Mouse (Mus musculus) heart, adult 8-10 months (tissue): ENCODE measurements around the gene Eri3. TPM values are rescaled to one million over a fixed set of nuclear protein-coding genes. Genes with fewer than 3 reads are reported as not detected.

Experiments
- DNase-seq: peaks from one replicate; pipeline ENCODE4 v3.0.0; 2022; ENCODE audit warnings: low spot score
- total RNA-seq, 4 experiments: library from RNA; stranded (reverse); gene quantifications; 2 replicates each; pipeline ENCODE4 v1.2.4; 2022

Eri3 gene
- total RNA-seq, 4 experiments from 2014 or later: 85.6 to 111 (median 98.8) TPM

DNA sequence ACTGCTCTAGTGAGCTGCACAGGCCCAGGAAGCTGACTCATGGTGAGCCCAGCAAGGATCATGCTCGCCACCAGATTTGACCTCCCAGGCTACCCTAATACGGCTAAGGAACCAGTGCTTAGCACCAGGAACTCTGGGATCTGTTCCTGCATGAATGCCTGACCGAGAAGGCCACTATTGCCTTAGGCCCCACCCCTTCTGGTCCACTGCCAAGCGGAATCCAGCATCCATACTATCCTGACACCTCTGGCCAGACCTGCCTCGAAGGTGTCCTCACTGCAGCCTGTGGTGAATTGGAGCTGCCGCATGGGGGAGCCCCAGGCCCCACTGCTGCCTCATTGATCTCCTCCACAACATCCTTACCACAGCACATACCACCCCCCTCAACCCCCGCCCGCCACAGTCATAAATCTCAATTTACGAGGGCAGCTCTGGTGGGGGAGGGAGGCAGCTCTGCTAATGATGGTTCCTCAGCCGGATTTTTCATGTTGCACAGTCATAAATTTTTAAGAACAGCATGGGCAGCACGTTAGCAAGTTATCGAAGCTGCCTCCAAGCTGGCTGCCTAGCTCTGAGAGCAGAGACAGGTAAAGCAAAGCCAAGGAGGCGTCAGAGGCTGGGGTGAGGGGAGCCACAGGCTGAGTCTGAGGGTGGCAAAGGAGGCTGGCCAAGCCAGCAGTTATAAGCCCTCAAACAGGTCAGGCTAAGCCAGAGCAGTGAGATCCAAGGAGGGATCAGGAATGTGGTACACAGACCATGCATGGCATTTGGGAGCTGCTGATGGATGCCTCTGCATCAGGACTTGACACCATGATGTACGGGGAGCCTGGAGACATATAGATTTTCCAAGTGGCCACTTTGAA, 108.6 kb downstream of the Eri3 start:
- DNase-seq: no peak

DNA sequence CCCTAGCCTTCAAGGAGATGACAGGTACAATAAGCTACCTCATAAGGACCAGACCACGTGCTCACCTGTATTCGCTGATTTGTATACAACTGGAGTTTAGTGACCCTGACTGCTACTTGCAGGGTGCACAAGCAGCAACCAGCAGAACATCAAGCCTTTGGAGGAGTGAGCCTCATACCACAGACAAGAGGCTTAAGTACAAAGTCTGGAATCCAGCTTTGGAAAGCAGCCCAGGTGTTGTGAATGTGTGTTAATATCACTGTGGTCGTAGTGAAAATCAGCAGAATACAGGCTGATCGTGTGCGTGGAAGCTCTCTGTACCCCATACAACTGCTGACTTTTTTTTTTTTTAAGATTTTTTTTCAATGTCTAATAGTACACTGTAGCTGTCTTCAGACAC, 109.8 kb downstream of the Eri3 start:
- DNase-seq: no peak

DNA sequence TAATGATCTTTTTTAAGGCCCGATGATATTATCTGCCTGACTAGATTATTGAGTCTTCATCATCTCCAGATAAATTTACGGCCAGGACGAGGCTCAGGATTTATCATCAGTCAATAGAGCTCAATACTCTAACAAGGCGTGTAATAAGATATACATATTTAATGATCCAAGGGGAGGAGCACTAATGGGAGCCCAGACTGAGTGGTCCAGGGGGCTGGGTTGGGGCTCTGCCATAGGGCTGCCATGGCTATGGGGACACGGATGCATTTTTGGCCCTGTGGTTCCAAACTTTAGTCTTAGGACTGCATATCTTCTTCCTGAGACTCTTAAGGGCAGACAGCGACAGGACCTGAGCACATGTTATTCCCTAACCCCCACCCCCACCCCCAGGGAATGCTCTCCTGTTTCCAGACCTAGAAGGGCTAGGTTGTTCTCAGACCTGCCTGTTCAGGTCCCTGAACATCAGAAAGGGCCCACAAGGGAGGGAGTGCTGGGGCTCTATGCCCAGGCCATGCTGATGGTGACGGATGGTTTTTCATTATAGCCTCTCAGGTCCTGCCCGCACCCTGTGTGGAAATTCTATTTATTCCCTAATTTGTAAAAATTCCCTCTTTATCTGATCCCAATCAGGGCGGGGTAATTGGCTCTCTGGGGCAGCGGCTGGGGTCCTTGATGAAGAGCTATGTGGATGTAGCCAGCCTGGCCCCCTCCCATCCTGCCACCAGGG, 114.4 kb downstream of the Eri3 start:
- no peak for DNase-seq

DNA sequence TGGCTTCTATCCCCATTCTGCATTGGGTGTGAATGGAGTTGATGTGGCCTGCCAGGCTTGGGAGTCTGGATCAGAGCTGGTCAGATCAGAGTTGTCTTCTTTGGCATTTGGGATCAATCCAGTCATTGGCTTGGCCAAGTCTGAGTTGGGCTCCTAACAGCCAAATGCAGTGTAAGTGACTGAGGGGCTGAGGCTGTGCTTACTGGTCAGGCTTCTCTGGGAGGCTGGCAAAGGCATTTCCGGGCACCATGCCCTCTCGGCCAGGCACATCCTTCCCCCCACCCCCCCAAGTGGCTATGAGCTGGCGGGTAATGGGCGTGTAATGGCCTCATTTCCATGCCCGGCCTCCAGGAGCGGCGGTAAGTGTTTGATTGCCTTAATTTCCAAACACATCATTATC, 115.4 kb downstream of the Eri3 start:
- no peak for DNase-seq

DNA sequence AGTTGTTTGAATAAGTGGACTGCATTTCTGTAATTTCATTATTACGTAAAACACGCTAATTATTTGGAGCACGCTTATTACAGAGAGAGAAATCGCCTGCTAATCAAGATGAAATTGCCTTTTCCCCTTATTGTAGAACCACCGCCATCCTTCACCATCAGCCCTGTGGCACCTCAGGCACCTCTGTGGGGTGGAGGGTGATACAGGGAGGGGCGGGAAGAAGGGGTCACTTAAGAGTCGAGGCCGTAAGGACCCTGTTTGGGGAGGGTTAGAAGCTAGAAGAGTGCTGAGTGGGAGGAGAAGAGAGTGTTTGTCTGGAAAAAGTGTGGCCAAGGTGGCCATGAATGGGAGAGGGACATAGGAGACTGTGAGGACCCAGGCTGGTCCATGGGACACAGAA, 115.9 kb downstream of the Eri3 start:
- no peak for DNase-seq

DNA sequence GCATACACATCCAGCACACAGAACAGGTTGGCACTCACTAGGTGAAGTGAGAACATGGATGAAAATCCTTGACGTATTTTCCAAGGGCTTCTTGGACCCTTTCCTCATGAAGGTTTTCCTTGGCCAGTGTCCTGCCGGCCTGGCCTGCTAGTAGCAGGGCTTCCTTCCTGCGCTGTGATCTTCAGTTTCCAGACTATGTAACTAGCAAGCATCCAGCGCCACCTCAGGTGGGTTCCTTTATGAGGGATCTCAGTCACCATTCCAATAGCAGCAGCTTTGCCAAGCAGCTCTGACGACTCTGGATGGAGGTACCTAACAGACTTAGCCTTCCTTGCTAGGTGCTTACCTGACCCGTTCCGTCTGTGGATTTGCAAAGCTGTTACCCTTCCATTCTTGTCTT, 119.7 kb downstream of the Eri3 start:
- DNase-seq: no peak

DNA sequence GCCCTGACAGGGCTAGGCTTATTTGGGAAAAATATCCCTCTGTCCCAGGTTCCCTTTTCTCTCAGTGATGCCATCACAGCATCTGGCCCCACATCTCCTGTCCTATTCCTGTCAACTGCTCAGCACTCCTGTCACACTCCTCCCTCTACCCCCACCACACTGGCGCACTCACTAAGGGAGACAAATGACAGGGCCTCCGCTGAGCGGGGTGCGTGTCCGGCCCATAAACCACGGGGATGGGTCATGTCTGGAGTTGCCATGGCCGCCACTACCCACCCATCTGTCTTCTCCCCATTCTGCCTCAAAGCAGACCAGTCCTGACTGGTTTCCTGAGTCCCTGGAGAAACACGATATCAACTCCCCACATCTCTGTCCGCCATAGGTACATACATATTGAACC, 121.9 kb downstream of the Eri3 start:
- no peak for DNase-seq

DNA sequence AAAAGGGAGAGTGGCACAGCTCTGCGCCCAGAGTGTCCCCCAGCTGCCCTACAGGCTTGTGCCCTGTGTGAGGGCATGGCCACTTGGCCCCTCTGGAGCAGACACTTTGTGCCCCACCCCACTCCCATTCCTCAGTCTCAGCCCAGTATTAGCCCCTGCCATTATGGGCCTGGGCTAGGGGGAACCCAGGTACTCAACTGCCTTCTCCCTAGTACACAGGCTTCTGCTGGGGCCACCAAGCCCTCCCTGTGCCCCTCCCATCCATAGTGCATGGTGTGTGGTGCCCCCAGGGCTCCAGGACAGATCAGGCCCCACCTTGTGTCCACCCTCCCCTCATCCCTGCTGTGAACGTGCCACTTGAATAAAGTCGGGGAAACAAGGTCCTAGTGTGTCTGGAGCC, 123.7 kb downstream of the Eri3 start:
- no peak for DNase-seq

DNA sequence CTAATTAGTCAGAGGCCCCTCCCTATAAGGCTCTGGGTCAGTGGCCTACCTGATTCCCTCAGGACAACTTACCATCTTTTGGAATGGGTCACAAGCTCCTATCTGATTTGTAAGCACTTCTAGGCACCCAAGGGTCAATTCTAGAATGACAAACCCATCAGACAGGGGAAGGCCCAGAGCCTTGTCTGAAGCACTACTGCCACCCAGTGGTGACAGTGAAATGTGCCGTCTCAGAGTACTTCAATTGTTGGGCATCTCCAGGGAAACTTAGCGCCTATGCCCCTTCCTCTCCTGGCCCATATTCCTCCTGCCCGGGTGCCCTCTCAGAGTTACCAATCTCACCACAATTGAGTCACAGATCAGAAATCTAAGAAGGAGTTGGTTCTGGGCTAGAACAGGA, 126.7 kb downstream of the Eri3 start:
- peak; percentile 70 for DNase-seq

DNA sequence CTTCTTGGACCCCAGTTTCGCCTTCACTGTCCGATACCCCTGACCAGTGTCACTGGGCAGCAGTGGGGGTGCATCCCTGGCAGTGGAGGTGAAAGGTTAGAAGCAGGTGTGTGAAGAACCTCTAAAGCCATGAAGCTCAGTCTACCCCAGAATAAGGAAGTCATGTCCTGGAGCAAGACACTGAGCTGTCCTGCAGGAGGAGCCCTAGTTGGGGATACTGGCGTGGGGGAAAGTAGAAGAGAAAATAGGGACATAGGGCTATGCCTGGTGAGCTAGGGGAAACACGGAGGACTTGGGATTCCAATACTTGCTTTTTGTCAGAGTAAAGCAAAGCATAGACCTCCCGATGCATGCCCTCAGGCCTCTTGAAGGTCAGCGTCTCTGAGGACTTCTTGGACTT, 130.8 kb downstream of the Eri3 start:
- no peak for DNase-seq

DNA sequence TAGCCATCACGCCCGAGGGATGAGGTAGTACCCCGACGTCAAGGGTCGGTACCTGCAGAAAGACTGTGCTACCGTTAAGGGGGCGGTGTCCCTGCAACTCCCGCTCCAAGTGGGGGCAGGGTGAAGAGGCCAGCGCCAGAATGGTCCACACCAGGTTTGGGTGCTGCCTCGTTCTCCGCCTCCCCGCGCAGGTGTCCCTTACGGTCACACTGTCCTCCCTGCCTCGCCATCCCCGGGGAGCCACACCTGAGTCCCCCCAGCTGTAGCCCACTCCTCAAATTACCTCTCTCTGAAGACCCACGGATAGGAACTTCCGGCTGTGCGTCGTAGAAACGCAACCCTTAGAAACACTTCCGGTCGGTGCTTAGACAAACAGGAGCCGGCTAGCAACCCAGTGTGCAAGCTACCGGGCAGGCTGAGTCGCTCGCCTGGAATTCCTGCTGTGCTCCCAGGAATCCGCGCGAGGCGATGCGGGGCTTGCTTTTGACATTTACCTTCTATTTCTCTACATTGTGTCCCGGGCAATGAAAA, 131.8 kb downstream of the Eri3 start, which contains the start of gene Dmap1:
Dmap1 (minus strand) TSS at position 343 of the 531 bp plus-strand sequence.
- DNase-seq: peak; percentile 76

DNA sequence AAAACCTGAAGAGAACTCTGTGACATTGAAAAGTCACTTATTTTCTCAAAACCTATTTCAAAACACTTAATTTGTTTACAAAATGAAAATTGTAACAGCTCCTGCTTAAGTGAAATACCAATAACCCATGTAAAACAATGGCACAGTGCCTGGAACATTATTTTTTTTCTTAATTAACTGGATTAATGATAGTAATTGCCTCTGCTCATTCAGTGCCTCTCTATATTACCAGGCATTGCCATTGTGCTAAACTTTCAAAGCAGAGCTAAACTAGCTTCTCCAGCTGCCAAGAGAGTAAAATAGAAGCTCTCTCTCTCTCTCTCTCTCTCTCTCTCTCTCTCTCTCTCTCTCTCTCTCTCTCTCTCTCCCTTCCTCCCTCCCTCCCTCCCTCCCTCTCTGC, 132.3 kb downstream of the Eri3 start:
- no peak for DNase-seq

DNA sequence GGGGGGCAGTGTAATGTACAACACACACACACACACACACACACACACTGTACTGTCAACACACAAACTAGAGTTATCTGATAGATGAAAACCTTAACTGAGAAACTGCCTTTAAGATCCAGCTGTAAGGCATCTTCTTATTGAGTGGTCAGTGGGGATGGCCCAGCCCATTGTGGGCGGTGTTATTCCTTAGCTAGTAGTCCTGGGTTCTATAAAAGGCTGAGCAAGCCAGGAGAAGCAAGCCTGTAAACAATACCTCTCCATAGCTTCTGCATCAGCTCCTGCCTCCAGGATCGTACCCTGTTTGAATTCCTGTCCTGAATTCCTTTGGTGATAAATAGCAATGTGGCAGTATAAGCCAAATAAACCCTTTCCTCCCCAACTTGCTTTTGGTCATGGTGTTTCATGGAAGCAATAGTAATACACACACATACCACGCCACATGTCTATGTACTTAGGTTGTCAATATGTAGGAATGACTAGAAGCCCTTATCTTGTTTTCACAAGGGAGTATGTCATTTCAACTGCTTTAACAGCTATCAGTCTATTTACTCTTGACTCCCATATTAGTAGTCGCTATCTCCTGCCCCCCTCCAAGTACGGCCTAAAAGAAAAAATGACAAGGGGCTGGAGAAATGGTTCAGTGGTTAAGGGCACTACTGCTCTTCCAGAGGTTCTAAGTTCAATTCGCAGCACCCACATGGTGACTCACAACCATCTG, 133.0 kb downstream of the Eri3 start:
- no peak for DNase-seq

DNA sequence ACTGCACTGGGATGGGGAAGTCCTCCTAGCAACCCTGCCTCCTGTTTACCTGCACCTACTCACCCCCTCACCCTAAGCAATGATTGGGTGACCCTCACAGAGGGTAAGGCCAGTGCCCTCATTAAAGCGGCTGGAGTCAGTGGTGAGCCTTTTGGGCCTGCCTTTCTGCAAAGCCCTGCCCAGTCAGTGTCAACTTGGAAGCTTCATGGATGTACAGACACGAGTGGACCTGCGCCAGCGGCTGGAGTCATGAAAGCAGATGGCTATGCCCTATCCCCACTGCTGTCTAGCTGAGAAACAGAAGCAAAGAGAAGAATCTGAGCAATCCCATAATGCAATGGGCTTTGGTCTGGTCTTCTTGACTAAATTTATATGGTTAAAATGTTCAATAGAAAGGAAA, 136.2 kb downstream of the Eri3 start:
- DNase-seq: no peak

DNA sequence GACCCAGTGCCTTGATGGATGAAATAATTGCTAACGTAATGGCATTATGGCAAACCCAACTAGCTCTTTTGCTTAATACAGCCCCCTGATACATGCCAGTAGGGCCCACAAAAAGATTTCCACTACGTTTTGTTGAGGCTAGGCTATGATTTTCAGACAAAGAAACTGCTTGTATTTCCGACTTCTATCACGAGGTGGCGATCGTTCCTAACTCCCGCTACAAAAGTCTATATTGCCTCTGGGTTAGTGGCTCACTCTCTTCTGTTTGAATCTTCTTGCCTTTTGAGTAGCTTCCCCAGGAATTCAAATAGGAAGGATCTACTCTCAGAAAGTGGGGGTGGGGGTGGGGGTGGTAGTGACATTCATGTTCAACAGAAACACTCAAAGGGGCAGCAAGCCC, 155.2 kb downstream of the Eri3 start:
- DNase-seq: peak; percentile 26

DNA sequence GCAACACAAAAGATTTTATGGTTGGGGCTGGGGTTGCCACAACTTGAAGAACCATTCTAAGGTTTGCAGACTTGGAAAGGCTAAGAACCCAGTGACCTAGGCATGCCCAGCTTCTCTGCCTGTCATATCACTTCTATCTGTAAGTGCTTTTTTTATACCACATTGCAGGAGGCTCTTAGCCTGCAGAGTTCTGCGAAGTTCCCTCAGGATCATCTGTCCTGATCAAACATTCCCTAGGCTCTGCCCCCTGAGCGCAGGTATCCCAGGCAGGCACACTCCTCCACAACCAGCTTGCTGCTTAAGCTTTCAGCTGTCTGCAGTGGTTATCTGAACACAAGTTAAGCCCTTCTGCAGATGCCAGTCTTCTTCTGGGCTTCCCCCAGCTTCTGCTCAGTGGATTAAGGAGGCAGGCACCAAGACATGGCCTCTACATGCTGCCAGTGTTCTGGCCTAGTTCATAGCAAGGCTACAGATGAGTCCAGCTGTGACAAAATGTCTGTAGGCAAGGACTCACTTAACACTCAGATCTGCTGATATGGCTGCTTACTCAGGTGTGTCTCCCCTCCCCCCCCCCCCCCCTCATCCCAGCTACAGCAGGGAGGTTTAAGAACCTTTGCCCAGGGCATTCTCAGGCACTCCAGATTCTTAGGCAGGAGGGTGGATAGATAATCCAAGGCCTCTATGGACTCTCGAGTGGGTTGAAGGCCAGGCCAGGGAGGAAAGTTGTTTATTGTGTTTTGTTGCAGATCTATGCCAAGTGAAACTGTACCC, 158.8 kb downstream of the Eri3 start:
- DNase-seq: no peak

DNA sequence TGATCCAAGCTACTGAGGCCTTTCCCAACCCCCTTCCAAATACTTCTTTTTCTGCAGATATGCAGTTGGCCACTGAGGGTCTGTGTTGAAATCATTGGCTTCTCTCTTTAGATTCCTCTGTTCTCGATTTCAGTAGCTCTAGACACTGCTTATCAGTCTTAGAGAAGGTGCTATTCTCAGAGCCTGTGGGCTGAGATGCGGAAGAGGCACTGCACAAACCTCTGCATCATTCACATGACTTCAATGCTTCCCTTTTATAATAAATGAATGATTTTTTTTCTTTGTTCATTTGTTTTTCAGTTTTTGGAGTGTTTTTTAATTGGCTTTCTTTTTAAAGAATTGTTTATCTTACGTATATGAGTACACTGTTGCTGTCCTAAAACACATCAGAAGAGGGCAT, 162.1 kb downstream of the Eri3 start:
- no peak for DNase-seq

DNA sequence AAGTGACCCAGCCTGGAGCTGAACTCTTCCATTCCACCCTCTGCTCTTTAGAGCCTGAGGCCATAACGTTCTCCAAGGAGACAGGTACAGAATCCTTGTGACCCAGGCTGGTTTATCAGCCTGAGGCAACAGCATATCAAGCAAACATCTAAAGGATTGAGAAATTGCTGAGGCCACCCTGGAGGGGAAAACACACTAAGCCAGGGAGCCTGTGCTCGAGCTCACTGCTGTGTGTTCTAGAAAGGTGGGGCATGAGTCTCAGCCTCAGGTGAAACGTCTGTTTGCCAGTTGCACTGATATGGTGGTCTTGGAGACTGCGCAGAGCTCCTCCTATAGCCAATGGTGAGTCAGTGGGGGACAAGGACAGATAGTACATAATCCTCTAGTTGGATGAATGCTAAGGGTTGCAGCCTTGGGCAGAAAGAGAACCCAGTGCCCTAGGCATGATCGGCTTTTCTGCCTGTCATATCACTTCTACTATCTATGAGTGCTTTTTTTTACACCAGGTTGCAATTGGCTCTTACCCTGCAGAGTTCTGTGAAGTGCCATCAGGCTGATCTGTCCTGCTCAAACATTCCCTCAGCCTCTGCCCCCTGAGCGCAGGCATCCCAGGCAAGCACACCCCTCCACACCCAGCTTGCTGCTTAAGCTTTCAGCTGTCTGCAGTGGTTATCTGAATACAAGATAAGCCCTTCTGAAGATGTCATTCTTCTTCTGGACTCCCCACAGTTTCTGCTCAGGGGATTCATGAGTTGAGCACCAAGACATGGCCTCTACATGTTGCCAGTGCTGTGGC, 163.3 kb downstream of the Eri3 start:
- no peak for DNase-seq
